Mouse (Mus musculus): ENCODE measurements at regions not wholly inside any gene's neighbourhood (a gene's known extent, or its start where the extent isn't known, plus 50 kb on each side); places are given as distances from the start of the nearest gene placed in this dataset.
"Not testable (repeated sequence)": the region's sequence is repeated elsewhere in the genome, so short reads cannot be mapped to it uniquely, and the experiment has no call there.

GRCm38 (mm10) chr1:185964426-185964825 is 152.7 kb downstream of the Lyplal1 start:
- TF ChIP-seq POLR2A (IDR thresholded peaks at IDR 0.05; ENCODE audit: borderline replicate concordance, extremely low read depth, low read depth, low read length): no peak
- TF ChIP-seq CTCF (IDR thresholded peaks at IDR 0.05; ENCODE audit: insufficient read depth, low read length): no peak
- H3K4me3 ChIP-seq (replicated peaks; ENCODE audit: extremely low read depth, low read depth, low read length): no peak overlapping the region
- no peaks in the 10 kb centered on the region; the same call in 1 of the 2 replicates for H3K4me1 ChIP-seq (ENCODE audit: control insufficient read depth, insufficient read depth, low read length)
- 32% methylated on average over 6 of the region's 6 CpGs for WGBS
- no peak for DNase-seq

- WGBS: 65% methylated on average over 4 of the region's 4 CpGs
- TF ChIP-seq POLR2A (IDR thresholded peaks at IDR 0.05; ENCODE audit: borderline replicate concordance, extremely low read depth, low read depth, low read length): no peak
- no peak for TF ChIP-seq CTCF (IDR thresholded peaks at IDR 0.05; ENCODE audit: insufficient read depth, low read length)
- DNase-seq: no peak
- H3K4me1 ChIP-seq (ENCODE audit: control insufficient read depth, insufficient read depth, low read length): no peaks in the 10 kb centered on the region; the same call in 1 of the 2 replicates
- no peak overlapping the region for H3K4me3 ChIP-seq (replicated peaks; ENCODE audit: extremely low read depth, low read depth, low read length)
These were observed 149.9 kb downstream of the Lyplal1 start for GRCm38 (mm10) chr1:185967227-185967626.

DNA sequence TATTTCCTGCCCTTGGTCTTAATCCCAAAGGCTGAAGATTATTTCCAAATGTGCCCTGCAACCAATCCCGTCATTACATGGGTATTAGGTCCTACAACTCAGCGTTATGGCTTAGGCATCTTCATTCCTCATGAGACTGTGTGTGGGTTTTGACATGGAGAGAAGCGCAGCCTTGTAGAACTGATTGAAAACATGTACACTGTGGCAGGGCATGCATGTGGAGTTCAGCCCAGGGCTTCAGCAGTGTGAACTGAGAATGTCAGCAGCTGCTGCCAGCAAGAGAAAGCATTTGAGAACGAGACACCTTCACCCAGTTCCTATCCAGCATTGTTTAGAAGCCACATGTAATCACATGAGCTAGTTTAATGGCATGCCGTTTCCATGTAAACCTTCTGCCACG is 149.3 kb downstream of the Lyplal1 start:
- no peak for TF ChIP-seq CTCF (IDR thresholded peaks at IDR 0.05; ENCODE audit: insufficient read depth, low read length)
- TF ChIP-seq POLR2A (IDR thresholded peaks at IDR 0.05; ENCODE audit: borderline replicate concordance, extremely low read depth, low read depth, low read length): no peak
- WGBS: 70% methylated on average over 6 of the region's 6 CpGs
- Histone ChIP-seq H3K4me3 (replicated peaks; ENCODE audit: extremely low read depth, low read depth, low read length) (no peak overlapping the region), H3K4me1 (ENCODE audit: control insufficient read depth, insufficient read depth, low read length) (no peaks in the 10 kb centered on the region; the same call in 1 of the 2 replicates)
- no peak for DNase-seq

DNA sequence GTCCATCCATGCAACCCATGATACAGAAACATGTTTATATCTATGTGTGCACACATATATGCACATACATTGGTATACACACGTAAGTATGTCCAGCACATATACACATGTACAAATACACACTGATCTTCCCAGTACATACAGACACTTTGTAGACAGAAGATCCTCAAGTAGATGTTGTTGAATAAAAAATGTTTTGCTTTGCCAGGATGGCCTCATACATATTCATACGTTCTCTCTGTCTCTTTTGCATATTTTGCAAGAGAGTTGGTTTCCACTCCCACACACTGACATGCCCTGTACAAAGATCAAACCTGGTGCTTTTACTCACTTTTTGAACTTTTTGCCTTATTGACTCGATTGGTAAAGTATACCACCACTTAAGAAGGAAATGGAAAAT is 148.5 kb downstream of the Lyplal1 start:
- no peak for DNase-seq
- TF ChIP-seq POLR2A (IDR thresholded peaks at IDR 0.05; ENCODE audit: borderline replicate concordance, extremely low read depth, low read depth, low read length) (no peak), CTCF (IDR thresholded peaks at IDR 0.05; ENCODE audit: insufficient read depth, low read length) (no peak)
- H3K4me1 ChIP-seq (ENCODE audit: control insufficient read depth, insufficient read depth, low read length): no peaks in the 10 kb centered on the region; the same call in 1 of the 2 replicates
- no peak overlapping the region for H3K4me3 ChIP-seq (replicated peaks; ENCODE audit: extremely low read depth, low read depth, low read length)
- WGBS: 74% methylated on average over 3 of the region's 3 CpGs

GRCm38 (mm10) chr1:185969231-185969630 is 147.9 kb downstream of the Lyplal1 start:
- Histone ChIP-seq H3K4me3 (replicated peaks; ENCODE audit: extremely low read depth, low read depth, low read length) (no peak overlapping the region), H3K4me1 (ENCODE audit: control insufficient read depth, insufficient read depth, low read length) (no peaks in the 10 kb centered on the region; the same call in 1 of the 2 replicates)
- WGBS: 36% methylated on average over 2 of the region's 2 CpGs
- peak; percentile 16 for DNase-seq
- no peak for TF ChIP-seq CTCF (IDR thresholded peaks at IDR 0.05; ENCODE audit: insufficient read depth, low read length)
- TF ChIP-seq POLR2A (IDR thresholded peaks at IDR 0.05; ENCODE audit: borderline replicate concordance, extremely low read depth, low read depth, low read length): no peak

DNA sequence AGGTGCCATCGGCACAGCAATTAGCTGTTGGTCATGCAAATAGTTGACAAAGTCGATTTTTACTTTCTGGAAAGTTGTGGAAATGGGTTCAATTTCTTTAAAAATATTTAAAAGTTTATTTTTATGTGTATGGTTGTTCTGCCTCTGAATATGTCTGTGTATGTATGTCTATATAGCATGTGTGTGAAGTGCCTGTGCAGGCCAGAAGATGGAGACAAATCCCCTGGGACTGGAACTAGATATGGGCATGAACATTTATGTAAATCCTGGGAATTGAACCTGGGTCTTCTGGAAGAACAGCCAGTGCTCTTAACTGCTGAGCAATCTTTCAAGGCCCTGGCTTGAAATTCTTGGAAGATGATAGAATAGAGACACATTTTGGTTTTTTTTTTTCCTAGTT is 140.0 kb downstream of the Lyplal1 start:
- WGBS: 79% methylated on average over 2 of the region's 2 CpGs
- no peak overlapping the region for H3K4me3 ChIP-seq (replicated peaks; ENCODE audit: extremely low read depth, low read depth, low read length)
- TF ChIP-seq CTCF (IDR thresholded peaks at IDR 0.05; ENCODE audit: insufficient read depth, low read length) (no peak), POLR2A (IDR thresholded peaks at IDR 0.05; ENCODE audit: borderline replicate concordance, extremely low read depth, low read depth, low read length) (no peak)

GRCm38 (mm10) chr1:185989432-185989831 is 127.7 kb downstream of the Lyplal1 start:
- 68% methylated on average over 8 of the region's 8 CpGs for WGBS

More for the DNA sequence above, 140.0 kb downstream of the Lyplal1 start:
- H3K4me1 ChIP-seq (ENCODE audit: control insufficient read depth, insufficient read depth, low read length): no peaks in the 10 kb centered on the region
- DNase-seq: no peak

DNA sequence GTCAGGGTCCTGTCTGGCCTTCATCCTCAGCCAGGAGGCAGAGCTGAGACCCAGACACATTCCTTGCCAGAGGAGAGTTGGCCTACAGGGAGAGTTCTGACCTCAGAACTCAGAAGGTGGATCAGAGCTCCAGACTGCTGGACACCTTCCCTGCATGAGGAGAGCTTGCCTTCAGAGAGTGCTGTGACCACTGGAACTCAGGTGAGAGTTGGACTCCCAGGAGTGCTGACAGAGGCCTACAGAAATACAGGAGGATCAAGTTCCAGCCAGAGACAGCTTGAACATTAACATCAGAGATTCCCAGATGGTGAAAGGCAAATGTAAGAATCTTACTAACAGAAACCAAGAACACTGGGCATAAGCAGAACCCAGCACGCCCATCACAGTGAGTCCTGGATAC is 117.0 kb downstream of the Lyplal1 start:
- H3K4me3 ChIP-seq (replicated peaks; ENCODE audit: extremely low read depth, low read depth, low read length); DNase-seq; H3K4me1 ChIP-seq (ENCODE audit: control insufficient read depth, insufficient read depth, low read length): not testable (repeated sequence)
- WGBS: 87% methylated on average over 1 of the region's 1 CpGs

More at GRCm38 (mm10) chr1:185989432-185989831, 127.7 kb downstream of the Lyplal1 start:
- Histone ChIP-seq H3K4me3 (replicated peaks; ENCODE audit: extremely low read depth, low read depth, low read length) (no peak overlapping the region), H3K4me1 (ENCODE audit: control insufficient read depth, insufficient read depth, low read length) (no peaks in the 10 kb centered on the region)
- no peak for TF ChIP-seq POLR2A (IDR thresholded peaks at IDR 0.05; ENCODE audit: borderline replicate concordance, extremely low read depth, low read depth, low read length)
- TF ChIP-seq CTCF (IDR thresholded peaks at IDR 0.05; ENCODE audit: insufficient read depth, low read length): no peak
- no peak for DNase-seq

DNA sequence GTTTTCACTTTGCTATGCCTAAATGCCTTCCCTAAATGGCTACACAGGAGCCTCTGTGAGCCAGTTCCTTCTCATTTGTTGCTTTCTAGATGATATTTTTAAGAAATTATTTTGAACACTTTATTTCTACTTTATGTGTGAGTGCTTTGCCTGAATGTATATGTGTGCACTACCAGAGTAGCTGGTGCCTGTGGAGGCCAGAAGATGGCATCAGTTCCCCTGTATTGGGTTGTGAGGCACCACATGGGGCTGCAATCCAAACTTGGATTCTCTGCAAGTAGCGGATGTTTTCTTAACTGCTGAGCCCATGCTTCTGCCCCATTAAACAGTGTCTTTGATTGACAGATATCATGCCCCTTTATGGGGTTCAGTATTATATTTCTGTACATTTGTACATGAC is 103.7 kb downstream of the Lyplal1 start:
- Histone ChIP-seq H3K4me3 (replicated peaks; ENCODE audit: extremely low read depth, low read depth, low read length) (no peak overlapping the region), H3K4me1 (ENCODE audit: control insufficient read depth, insufficient read depth, low read length) (peaks cover 3% of the 10 kb centered on the region)
- DNase-seq: no peak
- WGBS: 79% methylated on average over 1 of the region's 1 CpGs
- no peak for TF ChIP-seq CTCF (IDR thresholded peaks at IDR 0.05; ENCODE audit: insufficient read depth, low read length)
- TF ChIP-seq POLR2A (IDR thresholded peaks at IDR 0.05; ENCODE audit: borderline replicate concordance, extremely low read depth, low read depth, low read length): no peak

DNA sequence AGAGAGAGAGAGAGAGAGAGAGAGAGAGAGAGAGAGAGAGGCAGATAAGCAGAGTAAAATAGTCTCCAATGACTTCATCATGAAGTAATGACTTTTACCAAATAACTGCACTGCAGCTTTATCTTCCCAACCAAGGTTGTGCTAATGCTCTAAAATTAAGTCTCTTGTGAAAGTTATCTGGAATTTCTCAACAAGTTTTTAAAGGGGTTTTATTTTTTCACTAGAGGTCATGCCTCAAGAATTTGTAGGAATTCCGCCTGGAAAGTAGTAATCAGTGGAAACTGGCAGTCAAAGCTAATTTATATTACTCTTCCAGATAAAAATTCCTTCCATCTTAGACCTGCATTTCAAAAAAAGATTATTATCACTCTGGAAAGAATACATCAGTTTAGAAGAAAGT is 102.9 kb downstream of the Lyplal1 start:
- Histone ChIP-seq H3K4me1 (ENCODE audit: control insufficient read depth, insufficient read depth, low read length) (peaks cover 3% of the 10 kb centered on the region), H3K4me3 (replicated peaks; ENCODE audit: extremely low read depth, low read depth, low read length) (no peak overlapping the region)
- WGBS: 60% methylated on average over 1 of the region's 1 CpGs
- TF ChIP-seq POLR2A (IDR thresholded peaks at IDR 0.05; ENCODE audit: borderline replicate concordance, extremely low read depth, low read depth, low read length) (no peak), CTCF (IDR thresholded peaks at IDR 0.05; ENCODE audit: insufficient read depth, low read length) (no peak)
- DNase-seq: no peak
